Mouse (Mus musculus): ENCODE measurements around the gene Ttll11. TPM values are rescaled to one million over a fixed set of nuclear protein-coding genes. Genes with fewer than 3 reads are reported as not detected.
A peak's percentile ranks its signal among the peaks of the same experiment; 100 is the strongest.

Ttll11 gene
- polyA plus RNA-seq, 1 experiment from 2014 or later: 6.1 TPM

- Histone ChIP-seq H3K9me3 (ENCODE audit: control insufficient read depth, low read length) (no peaks in the 10 kb centered on the region), H3K27me3 (ENCODE audit: control insufficient read depth, insufficient read depth, low read length) (no peaks in the 10 kb centered on the region), H3K27ac (ENCODE audit: low read depth, low read length) (peak overlapping the region; percentile 84), H3K4me2 (ENCODE audit: low read depth, low read length) (peak overlapping the region; percentile 97), H3K4me3 (ENCODE audit: low read depth, low read length) (peak overlapping the region; percentile 80), H3K9ac (replicated peaks; ENCODE audit: low read depth, low read length) (peak overlapping the region; percentile 87), H3K4me1 (ENCODE audit: control insufficient read depth, insufficient read depth, low read length) (peaks cover 17% of the 10 kb centered on the region), H3K36me3 (ENCODE audit: control insufficient read depth, insufficient read depth, low read length) (no peaks in the 10 kb centered on the region)
- ATAC-seq (ENCODE audit: low read depth): peak; percentile 73
- under 1% methylated on average over 63 of the region's 76 CpGs for WGBS
Measured at GRCm38 (mm10) chr2:35978941-35979643, 621 bp downstream of the Ttll11 start.

- peak overlapping the region; percentile 97 for H3K4me2 ChIP-seq (ENCODE audit: low read depth, low read length)
- H3K4me1 ChIP-seq (ENCODE audit: control insufficient read depth, insufficient read depth, low read length): peaks cover 17% of the 10 kb centered on the region
- peak overlapping the region; percentile 80 for H3K4me3 ChIP-seq (ENCODE audit: low read depth, low read length)
- H3K9me3 ChIP-seq (ENCODE audit: control insufficient read depth, low read length): no peaks in the 10 kb centered on the region
- WGBS: 17% methylated on average over 15 of the region's 15 CpGs
- no peaks in the 10 kb centered on the region for H3K36me3 ChIP-seq (ENCODE audit: control insufficient read depth, insufficient read depth, low read length)
- H3K27ac ChIP-seq (ENCODE audit: low read depth, low read length): no peak overlapping the region
- 0 out of 2 replicates have a peak, but pooled peaks have one; percentile 7 for ATAC-seq (ENCODE audit: low read depth)
- H3K9ac ChIP-seq (replicated peaks; ENCODE audit: low read depth, low read length): peak overlapping the region; percentile 87
- H3K27me3 ChIP-seq (ENCODE audit: control insufficient read depth, insufficient read depth, low read length): no peaks in the 10 kb centered on the region
Measured at GRCm38 (mm10) chr2:35978276-35978933, 1.3 kb downstream of the Ttll11 start.

- H3K4me3 ChIP-seq (ENCODE audit: low read depth, low read length): 0 out of 2 replicates have a peak overlapping the region, but pooled peaks have one; percentile 2
- 93% methylated on average over 3 of the region's 3 CpGs for WGBS
- ATAC-seq (ENCODE audit: low read depth): no peak
Measured at GRCm38 (mm10) chr2:35977749-35978148, 2.0 kb downstream of the Ttll11 start.

GRCm38 (mm10) chr2:35972259-35973001, 7.3 kb downstream of the Ttll11 start:
- H3K27ac ChIP-seq (ENCODE audit: low read depth, low read length): no peak overlapping the region
- H3K9me3 ChIP-seq (ENCODE audit: control insufficient read depth, low read length): no peaks in the 10 kb centered on the region
- H3K4me1 ChIP-seq (ENCODE audit: control insufficient read depth, insufficient read depth, low read length): peaks cover 12% of the 10 kb centered on the region
- WGBS: 52% methylated on average over 6 of the region's 6 CpGs
- H3K9ac ChIP-seq (replicated peaks; ENCODE audit: low read depth, low read length): no peak overlapping the region
- no peak overlapping the region for H3K4me3 ChIP-seq (ENCODE audit: low read depth, low read length)
- ATAC-seq (ENCODE audit: low read depth): no peak
- H3K4me2 ChIP-seq (ENCODE audit: low read depth, low read length): no peak overlapping the region
- H3K27me3 ChIP-seq (ENCODE audit: control insufficient read depth, insufficient read depth, low read length): no peaks in the 10 kb centered on the region
- no peaks in the 10 kb centered on the region for H3K36me3 ChIP-seq (ENCODE audit: control insufficient read depth, insufficient read depth, low read length)

More at GRCm38 (mm10) chr2:35977749-35978148, 2.0 kb downstream of the Ttll11 start:
- Histone ChIP-seq H3K4me2 (ENCODE audit: low read depth, low read length) (peak overlapping the region; percentile 97), H3K27ac (ENCODE audit: low read depth, low read length) (no peak overlapping the region), H3K27me3 (ENCODE audit: control insufficient read depth, insufficient read depth, low read length) (no peaks in the 10 kb centered on the region), H3K4me1 (ENCODE audit: control insufficient read depth, insufficient read depth, low read length) (peaks cover 17% of the 10 kb centered on the region), H3K36me3 (ENCODE audit: control insufficient read depth, insufficient read depth, low read length) (no peaks in the 10 kb centered on the region), H3K9me3 (ENCODE audit: control insufficient read depth, low read length) (no peaks in the 10 kb centered on the region), H3K9ac (replicated peaks; ENCODE audit: low read depth, low read length) (no peak overlapping the region)

GRCm38 (mm10) chr2:35965883-35966513, 13.7 kb downstream of the Ttll11 start:
- H3K4me1 ChIP-seq (ENCODE audit: control insufficient read depth, insufficient read depth, low read length): peaks cover 14% of the 10 kb centered on the region
- H3K4me2 ChIP-seq (ENCODE audit: low read depth, low read length): no peak overlapping the region
- H3K9ac ChIP-seq (replicated peaks; ENCODE audit: low read depth, low read length): no peak overlapping the region
- no peak overlapping the region for H3K27ac ChIP-seq (ENCODE audit: low read depth, low read length)
- no peaks in the 10 kb centered on the region for H3K9me3 ChIP-seq (ENCODE audit: control insufficient read depth, low read length)
- H3K4me3 ChIP-seq (ENCODE audit: low read depth, low read length): no peak overlapping the region
- 51% methylated on average over 10 of the region's 10 CpGs for WGBS
- H3K27me3 ChIP-seq (ENCODE audit: control insufficient read depth, insufficient read depth, low read length): no peaks in the 10 kb centered on the region
- H3K36me3 ChIP-seq (ENCODE audit: control insufficient read depth, insufficient read depth, low read length): no peaks in the 10 kb centered on the region
- ATAC-seq (ENCODE audit: low read depth): no peak

- no peaks in the 10 kb centered on the region for H3K36me3 ChIP-seq (ENCODE audit: control insufficient read depth, insufficient read depth, low read length)
- no peaks in the 10 kb centered on the region for H3K9me3 ChIP-seq (ENCODE audit: control insufficient read depth, low read length)
- peaks cover 5% of the 10 kb centered on the region for H3K4me1 ChIP-seq (ENCODE audit: control insufficient read depth, insufficient read depth, low read length)
- no peak overlapping the region for H3K4me2 ChIP-seq (ENCODE audit: low read depth, low read length)
- H3K9ac ChIP-seq (replicated peaks; ENCODE audit: low read depth, low read length): no peak overlapping the region
- ATAC-seq (ENCODE audit: low read depth): peak; percentile 19; the same call in 1 of the 2 replicates
- WGBS: 43% methylated on average over 2 of the region's 2 CpGs
- H3K27me3 ChIP-seq (ENCODE audit: control insufficient read depth, insufficient read depth, low read length): no peaks in the 10 kb centered on the region
- no peak overlapping the region for H3K4me3 ChIP-seq (ENCODE audit: low read depth, low read length)
- H3K27ac ChIP-seq (ENCODE audit: low read depth, low read length): no peak overlapping the region; the same call in 1 of the 2 replicates
Measured at GRCm38 (mm10) chr2:35963280-35963679, 16.4 kb downstream of the Ttll11 start.

GRCm38 (mm10) chr2:35961593-35962127, 18.1 kb downstream of the Ttll11 start:
- H3K4me3 ChIP-seq (ENCODE audit: low read depth, low read length): no peak overlapping the region
- H3K9me3 ChIP-seq (ENCODE audit: control insufficient read depth, low read length): no peaks in the 10 kb centered on the region
- 65% methylated on average over 3 of the region's 3 CpGs for WGBS
- H3K9ac ChIP-seq (replicated peaks; ENCODE audit: low read depth, low read length): no peak overlapping the region
- H3K27me3 ChIP-seq (ENCODE audit: control insufficient read depth, insufficient read depth, low read length): no peaks in the 10 kb centered on the region
- no peak overlapping the region for H3K4me2 ChIP-seq (ENCODE audit: low read depth, low read length)
- peaks cover 5% of the 10 kb centered on the region; the same call in 1 of the 2 replicates for H3K4me1 ChIP-seq (ENCODE audit: control insufficient read depth, insufficient read depth, low read length)
- no peaks in the 10 kb centered on the region for H3K36me3 ChIP-seq (ENCODE audit: control insufficient read depth, insufficient read depth, low read length)
- ATAC-seq (ENCODE audit: low read depth): no peak
- no peak overlapping the region for H3K27ac ChIP-seq (ENCODE audit: low read depth, low read length)

GRCm38 (mm10) chr2:35957471-35958140, 22.1 kb downstream of the Ttll11 start:
- Histone ChIP-seq H3K36me3 (ENCODE audit: control insufficient read depth, insufficient read depth, low read length) (no peaks in the 10 kb centered on the region), H3K4me3 (ENCODE audit: low read depth, low read length) (no peak overlapping the region), H3K27ac (ENCODE audit: low read depth, low read length) (no peak overlapping the region), H3K4me1 (ENCODE audit: control insufficient read depth, insufficient read depth, low read length) (peaks cover 4% of the 10 kb centered on the region; the same call in 1 of the 2 replicates), H3K9me3 (ENCODE audit: control insufficient read depth, low read length) (no peaks in the 10 kb centered on the region), H3K9ac (replicated peaks; ENCODE audit: low read depth, low read length) (no peak overlapping the region), H3K4me2 (ENCODE audit: low read depth, low read length) (no peak overlapping the region), H3K27me3 (ENCODE audit: control insufficient read depth, insufficient read depth, low read length) (no peaks in the 10 kb centered on the region)
- ATAC-seq (ENCODE audit: low read depth): no peak
- WGBS: 76% methylated on average over 7 of the region's 7 CpGs

All from neural tube, embryonic 14.5 days (tissue).